Mouse (Mus musculus) intestine, embryonic 15.5 days (tissue): Measurements from ENCODE around the gene Mlxip. TPM values are rescaled to one million over a fixed set of nuclear protein-coding genes. Genes with fewer than 3 reads are reported as not detected.

Experiments
- ATAC-seq: fragments of 200-750 bp; cut with Nextera tagmentation; 2 replicates; pipeline ENCODE4 v1.8.0; 2017; ENCODE audit warnings: moderate TSS enrichment, moderate library complexity
- H3K27ac ChIP-seq: fragments of 300-500 bp; sonication (generic); 2 replicates; pipeline ENCODE4 v1.5.1; 2015; ENCODE audit warnings: mild to moderate bottlenecking, inconsistent platforms
- H3K27me3 ChIP-seq: fragments of 300-500 bp; sonication (generic); replicated peaks from 2 replicates; pipeline ENCODE4 v1.6.1; 2015; ENCODE audit warnings: inconsistent platforms
- H3K36me3 ChIP-seq: fragments of 300-500 bp; sonication (generic); 2 replicates; pipeline ENCODE4 v1.6.1; 2015; ENCODE audit warnings: inconsistent platforms
- H3K4me1 ChIP-seq: fragments of 300-500 bp; sonication (generic); replicated peaks from 2 replicates; pipeline ENCODE4 v1.6.1; 2015; ENCODE audit warnings: inconsistent platforms
- H3K4me2 ChIP-seq: fragments of 300-500 bp; sonication (generic); replicated peaks from 2 replicates; pipeline ENCODE4 v1.6.1; 2015; ENCODE audit warnings: mild to moderate bottlenecking, inconsistent platforms
- H3K4me3 ChIP-seq: fragments of 300-500 bp; sonication (generic); replicated peaks from 2 replicates; pipeline ENCODE4 v1.5.1; 2015; ENCODE audit warnings: inconsistent platforms
- H3K9ac ChIP-seq: fragments of 300-500 bp; sonication (generic); 2 replicates; pipeline ENCODE4 v1.6.1; 2015; ENCODE audit warnings: inconsistent platforms
- H3K9me3 ChIP-seq: fragments of 300-500 bp; sonication (generic); 2 replicates; pipeline ENCODE4 v1.6.1; 2016; ENCODE audit warnings: inconsistent platforms
- WGBS: fragments of 180-500 bp; shearing (Covaris S2); methylation state at CpG from one replicate; pipeline ENCODE4 v1.1.7; 2015; 5-methylcytosine and 5-hydroxymethylcytosine counted together
- polyA plus RNA-seq: library from polyadenylated mRNA; unstranded; fragments of >200 nt; fragmentation: Nextera tagmentation; extraction: Ambion mirVana; gene quantifications from 2 replicates; pipeline ENCODE4 v1.2.1, GENCODE M21; 2015

The Mlxip gene
- polyA plus RNA-seq, 1 experiment from 2014 or later = 19.2 TPM

DNA sequence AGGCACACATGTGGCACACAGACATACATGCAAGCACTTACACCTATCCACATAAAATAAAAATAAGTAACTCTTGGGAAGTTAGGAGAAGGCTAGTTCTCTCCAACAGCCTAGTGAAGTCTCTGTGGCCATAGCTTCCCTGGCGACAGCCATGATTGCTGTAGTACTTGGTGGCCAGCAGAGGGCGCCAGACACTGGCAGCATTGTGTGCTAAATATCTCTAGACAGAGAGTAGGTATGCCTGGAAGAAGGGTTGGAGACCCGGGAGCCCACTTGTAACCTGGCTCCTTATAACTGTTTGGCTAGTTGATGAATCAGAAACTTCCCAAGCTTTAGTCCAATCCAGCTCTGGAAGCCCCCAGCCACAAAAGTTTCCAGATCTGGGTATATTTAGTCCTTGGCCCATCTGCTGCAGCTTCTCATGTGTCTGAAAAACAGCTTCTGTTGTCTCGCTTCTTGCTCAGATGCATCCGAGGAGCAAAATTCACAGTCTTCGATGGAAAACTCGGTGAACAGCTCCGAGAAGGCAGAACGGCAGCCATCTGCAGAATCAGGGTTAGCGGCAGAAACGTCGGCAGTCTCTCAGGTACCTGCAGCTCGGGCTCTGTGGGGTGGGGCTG lies 25.6 kb upstream of the Mlxip start:
- Histone ChIP-seq H3K36me3 (peaks cover 31% of the 10 kb centered on the region), H3K4me1 (no peaks in the 10 kb centered on the region), H3K27ac (no peak overlapping the region), H3K4me3 (no peak overlapping the region), H3K27me3 (no peaks in the 10 kb centered on the region), H3K4me2 (no peak overlapping the region), H3K9ac (no peak overlapping the region), H3K9me3 (no peaks in the 10 kb centered on the region)
- 78% methylated on average over 13 of the region's 13 CpGs for WGBS
- no peak for ATAC-seq

DNA sequence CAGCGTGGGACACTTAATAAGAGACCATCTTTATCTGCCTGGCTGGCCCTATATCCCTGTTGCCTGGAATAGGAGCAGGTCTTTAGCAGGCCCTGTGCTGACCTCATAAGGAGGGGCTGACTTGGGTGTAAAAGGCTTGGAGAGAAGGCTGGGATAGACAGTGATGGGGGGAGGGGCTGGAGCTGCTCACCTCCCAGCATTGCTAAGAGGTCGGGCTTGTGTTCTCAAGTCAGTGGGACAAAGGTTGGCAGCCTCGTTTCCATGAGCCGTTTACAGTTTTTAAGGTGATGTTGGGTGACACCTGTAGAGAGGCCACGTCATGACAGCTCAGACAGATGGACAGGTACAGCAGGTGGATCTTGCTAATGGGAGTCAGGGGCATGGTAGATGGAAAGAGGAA lies 24.5 kb upstream of the Mlxip start:
- ATAC-seq = no peak
- Histone ChIP-seq H3K4me1 (no peaks in the 10 kb centered on the region), H3K9ac (no peak overlapping the region), H3K27ac (no peak overlapping the region), H3K9me3 (no peaks in the 10 kb centered on the region), H3K4me2 (no peak overlapping the region), H3K27me3 (no peaks in the 10 kb centered on the region), H3K36me3 (peaks cover 32% of the 10 kb centered on the region), H3K4me3 (no peak overlapping the region)
- 89% methylated on average over 5 of the region's 5 CpGs for WGBS

GRCm38 (mm10) chr5:123375262-123375661 lies 19.3 kb upstream of the Mlxip start:
- no peak for ATAC-seq
- no peaks in the 10 kb centered on the region for H3K27me3 ChIP-seq
- H3K4me1 ChIP-seq = peaks cover 5% of the 10 kb centered on the region; the same call in 1 of the 2 replicates
- H3K9ac ChIP-seq = no peak overlapping the region
- no peak overlapping the region for H3K4me3 ChIP-seq
- no peak overlapping the region for H3K27ac ChIP-seq
- 90% methylated on average over 10 of the region's 10 CpGs for WGBS
- no peaks in the 10 kb centered on the region for H3K9me3 ChIP-seq
- no peak overlapping the region for H3K4me2 ChIP-seq
- H3K36me3 ChIP-seq = peaks cover 25% of the 10 kb centered on the region

- H3K27me3 ChIP-seq = no peaks in the 10 kb centered on the region
- H3K9me3 ChIP-seq = no peaks in the 10 kb centered on the region
- peaks cover 5% of the 10 kb centered on the region; the same call in 1 of the 2 replicates for H3K4me1 ChIP-seq
- 0 out of 2 replicates have a peak overlapping the region, but pooled peaks have one; percentile 9 for H3K4me2 ChIP-seq
- H3K4me3 ChIP-seq = no peak overlapping the region
- peaks cover 23% of the 10 kb centered on the region for H3K36me3 ChIP-seq
- no peak for ATAC-seq
- peak overlapping the region; percentile 17; the same call in 1 of the 2 replicates for H3K27ac ChIP-seq
- H3K9ac ChIP-seq = no peak overlapping the region
- 84% methylated on average over 6 of the region's 6 CpGs for WGBS
These were observed 18.7 kb upstream of the Mlxip start for GRCm38 (mm10) chr5:123375793-123376452.

DNA sequence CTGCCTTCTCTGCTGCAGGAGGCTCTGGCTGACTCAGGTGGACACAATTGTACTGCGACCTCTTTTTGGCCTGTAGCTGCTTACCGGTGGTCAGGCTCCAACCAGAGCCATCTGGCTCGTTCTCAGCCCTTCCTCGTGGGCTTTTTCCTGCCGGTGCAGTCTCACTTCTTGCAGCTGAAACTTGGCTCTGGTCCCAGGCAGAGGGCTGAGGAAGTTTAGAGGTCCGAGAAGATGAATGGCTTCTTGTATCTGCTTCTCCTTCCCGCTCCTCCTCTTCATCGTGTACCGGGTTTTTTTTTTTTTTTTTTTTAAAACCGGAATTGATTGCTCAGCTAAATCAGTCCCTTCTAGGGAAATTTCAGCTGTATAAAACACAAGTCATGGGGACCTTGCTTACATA lies 18.0 kb upstream of the Mlxip start:
- Histone ChIP-seq H3K4me2 (peak overlapping the region; percentile 9; the same call in 1 of the 2 replicates), H3K27me3 (no peaks in the 10 kb centered on the region), H3K4me1 (peaks cover 5% of the 10 kb centered on the region; the same call in 1 of the 2 replicates), H3K9me3 (no peaks in the 10 kb centered on the region), H3K9ac (no peak overlapping the region), H3K27ac (peak overlapping the region; percentile 52; the same call in 1 of the 2 replicates), H3K4me3 (no peak overlapping the region), H3K36me3 (peaks cover 16% of the 10 kb centered on the region)
- ATAC-seq = peak; percentile 67
- WGBS = 26% methylated on average over 10 of the region's 10 CpGs

DNA sequence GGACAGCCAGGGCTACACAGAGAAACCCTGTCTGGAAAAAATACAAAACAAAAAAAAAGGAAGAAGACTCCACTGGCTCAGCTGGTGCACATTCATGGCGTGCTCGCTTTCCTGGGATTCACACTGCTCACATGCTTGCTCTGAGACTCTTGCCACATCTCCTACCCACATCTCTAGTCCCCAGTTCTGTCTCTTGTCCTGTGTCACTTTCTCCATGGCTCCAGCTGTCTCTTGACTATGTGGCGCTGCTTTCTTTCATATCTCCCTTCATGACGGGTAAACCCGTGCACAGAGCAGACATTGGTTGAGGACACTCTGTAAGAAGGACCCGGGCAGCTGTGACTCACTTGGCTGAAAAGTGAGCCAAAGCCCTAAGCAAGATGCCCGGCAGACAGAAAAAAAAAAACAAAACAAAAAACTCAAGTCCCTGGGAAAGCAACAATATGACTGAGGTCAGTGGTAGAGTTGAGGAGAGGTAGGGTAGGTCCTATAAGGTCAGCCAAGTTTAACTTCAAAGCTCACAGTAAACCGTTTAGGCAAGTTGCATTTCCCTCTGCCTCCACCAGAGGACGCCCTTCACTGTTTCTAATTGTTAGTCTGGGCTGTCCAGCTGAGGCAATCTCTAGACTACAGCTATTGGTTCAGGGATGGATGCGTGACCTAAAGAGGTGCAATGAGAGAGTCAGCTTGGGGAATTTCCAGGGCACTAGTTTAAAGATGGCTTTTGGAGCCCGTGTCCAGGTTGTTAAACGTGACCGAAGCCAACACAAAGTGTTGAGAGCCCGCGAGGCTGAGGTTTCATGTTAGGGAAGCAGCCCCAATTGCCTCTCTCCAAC lies 17.3 kb upstream of the Mlxip start:
- Histone ChIP-seq H3K4me2 (peak overlapping the region; percentile 9; the same call in 1 of the 2 replicates), H3K4me3 (no peak overlapping the region), H3K27ac (peak overlapping the region; percentile 52), H3K4me1 (peaks cover 9% of the 10 kb centered on the region), H3K9me3 (no peaks in the 10 kb centered on the region), H3K9ac (no peak overlapping the region), H3K27me3 (no peaks in the 10 kb centered on the region), H3K36me3 (peaks cover 8% of the 10 kb centered on the region)
- ATAC-seq = peak; percentile 26; the same call in 1 of the 2 replicates
- WGBS = 62% methylated on average over 15 of the region's 15 CpGs

DNA sequence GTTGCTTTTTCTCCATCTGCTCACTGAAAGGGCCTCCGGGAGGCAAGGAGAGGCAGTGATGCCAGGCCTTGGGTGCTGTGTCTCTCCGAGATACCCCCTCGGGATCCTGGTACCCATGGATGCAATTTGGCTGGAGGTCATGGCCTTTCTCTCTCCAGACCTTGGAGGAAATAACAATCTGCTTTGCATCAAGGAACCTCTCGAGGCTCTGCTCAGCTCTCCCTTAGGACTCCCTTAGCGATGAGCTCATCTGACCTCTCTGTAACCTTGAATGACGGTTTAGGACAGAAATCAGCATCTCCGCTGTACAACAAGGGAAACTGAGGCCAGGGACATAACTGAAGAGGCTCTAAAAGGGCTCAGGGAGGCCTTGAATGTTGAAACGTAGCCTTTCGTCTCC lies 15.9 kb upstream of the Mlxip start:
- Histone ChIP-seq H3K4me2 (no peak overlapping the region), H3K27ac (no peak overlapping the region), H3K4me1 (peaks cover 9% of the 10 kb centered on the region), H3K9me3 (no peaks in the 10 kb centered on the region), H3K4me3 (no peak overlapping the region), H3K9ac (no peak overlapping the region), H3K27me3 (no peaks in the 10 kb centered on the region), H3K36me3 (peaks cover 3% of the 10 kb centered on the region)
- WGBS = 51% methylated on average over 9 of the region's 9 CpGs
- no peak for ATAC-seq

DNA sequence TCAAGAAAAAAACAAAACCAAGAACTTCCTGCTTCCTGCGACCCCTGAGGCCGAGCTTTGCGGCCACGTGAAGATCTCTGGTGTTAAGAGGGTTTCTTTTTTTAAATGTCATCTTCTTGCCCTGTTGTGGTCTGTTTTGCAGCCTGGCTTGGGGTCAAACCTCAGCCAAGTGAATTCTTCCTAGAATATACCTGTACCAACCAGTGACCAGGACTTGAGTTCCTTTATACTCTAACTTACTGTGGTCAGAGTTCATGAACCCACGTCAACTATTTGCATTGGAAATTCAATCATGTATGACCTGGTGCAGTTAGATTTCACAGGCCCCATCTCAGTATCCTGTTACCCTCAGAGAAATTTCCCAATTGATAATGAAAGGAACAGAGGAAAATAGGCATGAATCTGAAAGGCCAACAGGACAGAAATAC lies 15.1 kb upstream of the Mlxip start:
- Histone ChIP-seq H3K9ac (no peak overlapping the region), H3K4me3 (no peak overlapping the region), H3K4me1 (peaks cover 9% of the 10 kb centered on the region), H3K36me3 (peaks cover 3% of the 10 kb centered on the region; the same call in 1 of the 2 replicates), H3K9me3 (no peaks in the 10 kb centered on the region), H3K4me2 (no peak overlapping the region), H3K27me3 (no peaks in the 10 kb centered on the region), H3K27ac (no peak overlapping the region)
- WGBS = 53% methylated on average over 5 of the region's 5 CpGs
- ATAC-seq = no peak

DNA sequence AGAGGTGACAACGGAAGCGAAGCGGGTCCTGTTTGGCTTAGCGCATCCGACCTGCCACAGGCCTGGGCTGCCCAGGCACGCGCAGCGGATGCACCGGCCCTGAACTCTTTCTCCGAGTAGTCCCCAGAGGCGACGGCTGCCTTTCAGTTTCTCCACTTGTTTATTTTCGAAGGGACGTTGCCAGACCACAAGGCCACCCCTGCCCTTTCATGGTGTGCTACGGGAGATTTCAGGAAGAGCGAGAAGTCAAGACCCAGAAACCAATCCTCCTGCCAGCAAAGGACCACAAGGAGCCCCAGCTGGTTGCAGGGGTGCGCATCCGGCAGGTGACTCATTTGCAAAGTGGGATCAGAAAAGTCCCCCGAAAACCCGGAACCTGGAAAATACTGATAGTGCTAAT lies 12.6 kb upstream of the Mlxip start:
- H3K27me3 ChIP-seq = no peaks in the 10 kb centered on the region
- WGBS = 18% methylated on average over 20 of the region's 20 CpGs
- no peak overlapping the region for H3K4me3 ChIP-seq
- H3K9me3 ChIP-seq = no peaks in the 10 kb centered on the region
- peaks cover 9% of the 10 kb centered on the region for H3K4me1 ChIP-seq
- ATAC-seq = peak; percentile 47; the same call in 1 of the 2 replicates
- H3K9ac ChIP-seq = no peak overlapping the region
- H3K36me3 ChIP-seq = no peaks in the 10 kb centered on the region
- H3K27ac ChIP-seq = no peak overlapping the region
- peak overlapping the region; percentile 28; the same call in 1 of the 2 replicates for H3K4me2 ChIP-seq

- Histone ChIP-seq H3K27me3 (no peaks in the 10 kb centered on the region), H3K36me3 (no peaks in the 10 kb centered on the region), H3K9me3 (no peaks in the 10 kb centered on the region), H3K9ac (no peak overlapping the region), H3K4me2 (no peak overlapping the region), H3K4me3 (no peak overlapping the region), H3K27ac (no peak overlapping the region), H3K4me1 (peaks cover 9% of the 10 kb centered on the region)
- 84% methylated on average over 8 of the region's 8 CpGs for WGBS
- ATAC-seq = no peak
These were observed 11.9 kb upstream of the Mlxip start for GRCm38 (mm10) chr5:123382686-123383085.

DNA sequence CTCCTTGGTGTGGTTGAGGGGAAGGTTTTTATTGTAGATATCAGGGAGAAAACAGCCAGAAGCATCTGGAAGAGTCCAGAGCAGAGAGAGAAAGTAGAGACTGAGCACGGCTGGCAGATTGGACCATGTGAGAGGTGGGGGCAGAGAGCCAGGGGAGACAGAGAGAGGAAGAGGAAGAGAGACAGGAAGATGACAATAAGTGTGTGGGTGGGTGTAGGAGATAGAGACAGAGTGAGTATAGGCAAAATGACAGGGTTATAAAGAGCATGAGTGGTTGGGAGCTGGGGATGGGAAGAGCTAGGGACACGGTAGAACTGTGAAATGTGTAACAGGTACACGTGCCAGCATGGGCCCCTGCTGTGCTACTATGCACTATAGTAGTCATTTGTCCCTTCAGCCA lies 6.1 kb upstream of the Mlxip start:
- WGBS = 31% methylated on average over 3 of the region's 3 CpGs

More for the DNA sequence above, 6.1 kb upstream of the Mlxip start:
- ATAC-seq = no peak
- Histone ChIP-seq H3K9ac (no peak overlapping the region), H3K4me2 (no peak overlapping the region), H3K27me3 (no peaks in the 10 kb centered on the region), H3K4me1 (no peaks in the 10 kb centered on the region), H3K9me3 (no peaks in the 10 kb centered on the region), H3K27ac (no peak overlapping the region), H3K4me3 (no peak overlapping the region), H3K36me3 (no peaks in the 10 kb centered on the region)
